Comparison of ENCODE assay signal across 10 mouse cellular contexts in the genomic region with DNA sequence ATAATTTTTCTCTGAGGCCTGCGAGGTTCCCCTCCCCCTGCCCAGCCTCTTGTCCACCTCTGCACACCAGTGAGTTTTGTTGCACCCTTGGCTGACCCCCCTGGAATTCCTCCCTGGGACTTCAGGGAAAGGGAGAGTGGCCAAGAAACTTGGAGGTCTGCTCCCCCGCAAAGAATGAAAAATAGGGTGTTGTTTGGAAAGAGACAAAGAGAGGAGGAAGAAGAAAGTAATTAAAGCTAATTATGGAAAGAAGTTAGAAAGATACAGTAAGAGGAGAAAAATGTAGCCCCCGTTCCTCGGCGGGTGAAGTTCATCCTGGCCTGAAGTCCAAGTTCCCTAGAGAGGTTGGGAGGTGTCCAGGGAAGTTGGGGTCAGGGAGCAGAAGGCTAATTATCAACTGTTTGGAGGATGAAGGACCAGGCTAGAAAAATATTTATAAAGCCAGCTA.
A peak's percentile ranks its signal among the peaks of the same experiment; 100 is the strongest.
DNase-seq lines count a peak whose midpoint lies in the region; ATAC-seq and TF ChIP-seq lines count a peak whose summit lies in the region.
"Had no signal": no experiment of that assay in that cellular context is flagged by ENCODE, and none has a peak within 500 bp of the region (broad histone marks: within the 10 kb centered on the region; RNA-seq: fewer than 3 reads in every experiment).

No protein-coding gene starts in this region.

- TF ChIP-seq POLR2A in lung, adult 2 months (IDR thresholded peaks at IDR 0.05; ENCODE audit: borderline replicate concordance, extremely low read depth, low read depth, low read length): no peak

- peak; percentile 26 for DNase-seq in adrenal gland, postnatal 14 days
- DNase-seq in adrenal gland, adult 8-10 months: no peak
- no peak for DNase-seq in lung, adult 2 months
- peak; percentile 86 to 92 for DNase-seq in kidney, postnatal 4 days
- DNase-seq in right cerebral cortex, adult 2 months (ENCODE audit: low spot score in 2 of 2): no peak
- DNase-seq in limb, embryonic 10.5 days (ENCODE audit: low spot score): no peak

- H3K27me3 ChIP-seq in lung, embryonic 15.5 days: no peaks in the 10 kb centered on the region
- H3K27me3 ChIP-seq in stomach, embryonic 16.5 days (ENCODE audit: control insufficient read depth, insufficient read depth, low read length): no peaks in the 10 kb centered on the region
- H3K27me3 ChIP-seq in limb, embryonic 10.5 days (ENCODE audit: low read depth, poor library complexity, severe bottlenecking): no peaks in the 10 kb centered on the region
- H3K27me3 ChIP-seq: limb, embryonic 15.5 days had no signal

- no peaks in the 10 kb centered on the region for H3K9me3 ChIP-seq in lung, embryonic 15.5 days
- no peaks in the 10 kb centered on the region for H3K9me3 ChIP-seq in stomach, embryonic 16.5 days (replicated peaks; ENCODE audit: control insufficient read depth, low read length)
- H3K9me3 ChIP-seq in limb, embryonic 10.5 days (replicated peaks): no peaks in the 10 kb centered on the region
- H3K9me3 ChIP-seq: limb, embryonic 15.5 days had no signal

- H3K4me1 ChIP-seq in lung, embryonic 15.5 days: peaks cover 14% of the 10 kb centered on the region
- H3K4me1 ChIP-seq in lung, adult 2 months (ENCODE audit: control insufficient read depth, insufficient read depth, low read length): no peaks in the 10 kb centered on the region; the same call in 1 of the 2 replicates
- H3K4me1 ChIP-seq in stomach, embryonic 16.5 days (ENCODE audit: control insufficient read depth, insufficient read depth, low read length): peaks cover 13% of the 10 kb centered on the region
- peaks cover 8% of the 10 kb centered on the region for H3K4me1 ChIP-seq in limb, embryonic 10.5 days

- 30% methylated on average over 5 of the region's 5 CpGs for WGBS in lung, embryonic 15.5 days
- WGBS in lung, adult 2 months: 26% methylated on average over 5 of the region's 5 CpGs
- 34% methylated on average over 5 of the region's 5 CpGs for WGBS in stomach, embryonic 16.5 days
- WGBS in limb, embryonic 10.5 days: 85% methylated on average over 5 of the region's 5 CpGs

- peak overlapping the region; percentile 92 for H3K27ac ChIP-seq in lung, embryonic 15.5 days
- peak overlapping the region; percentile 70 for H3K27ac ChIP-seq in stomach, embryonic 16.5 days (ENCODE audit: low read length)
- H3K27ac ChIP-seq in limb, embryonic 10.5 days: no peak overlapping the region
- H3K27ac ChIP-seq: hindbrain, embryonic 14.5 days; limb, embryonic 15.5 days had no signal

- no peaks in the 10 kb centered on the region for H3K36me3 ChIP-seq in lung, embryonic 15.5 days
- no peaks in the 10 kb centered on the region for H3K36me3 ChIP-seq in stomach, embryonic 16.5 days (ENCODE audit: control insufficient read depth, insufficient read depth, low read length)
- H3K36me3 ChIP-seq in limb, embryonic 10.5 days: no peaks in the 10 kb centered on the region
- H3K36me3 ChIP-seq: limb, embryonic 15.5 days had no signal

- no peak for TF ChIP-seq CTCF in lung, adult 2 months (IDR thresholded peaks at IDR 0.05; ENCODE audit: insufficient read depth, low read length)

- H3K4me3 ChIP-seq in lung, embryonic 15.5 days: no peak overlapping the region
- no peak overlapping the region for H3K4me3 ChIP-seq in lung, adult 2 months (replicated peaks; ENCODE audit: extremely low read depth, low read depth, low read length)
- H3K4me3 ChIP-seq in stomach, embryonic 16.5 days (replicated peaks; ENCODE audit: low read length): no peak overlapping the region
- no peak overlapping the region for H3K4me3 ChIP-seq in limb, embryonic 10.5 days
- H3K4me3 ChIP-seq: limb, embryonic 15.5 days had no signal

- H3K4me2 ChIP-seq in lung, embryonic 15.5 days: no peak overlapping the region
- H3K4me2 ChIP-seq in stomach, embryonic 16.5 days (ENCODE audit: low read depth, low read length): no peak overlapping the region
- H3K4me2 ChIP-seq: hindbrain, embryonic 14.5 days; limb, embryonic 15.5 days had no signal

- H3K9ac ChIP-seq in lung, embryonic 15.5 days: no peak overlapping the region
- no peak overlapping the region for H3K9ac ChIP-seq in stomach, embryonic 16.5 days (ENCODE audit: low read length)
- H3K9ac ChIP-seq: hindbrain, embryonic 14.5 days; limb, embryonic 15.5 days had no signal

- ATAC-seq in lung, embryonic 15.5 days (ENCODE audit: borderline replicate concordance, extremely low read depth, low FRiP score, low TSS enrichment): peak; percentile 89
- peak; percentile 38 for ATAC-seq in stomach, embryonic 16.5 days (ENCODE audit: insufficient read depth, low FRiP score)

Comparison
In these comparisons a context has a peak if more than half of its experiments do, and no peak if none do; other contexts are left out.
1. DNase-seq: peak in adrenal gland, postnatal 14 days (single experiment) and kidney, postnatal 4 days (2 of 2); none in adrenal gland, adult 8-10 months (single experiment), lung, adult 2 months (single experiment), right cerebral cortex, adult 2 months (0 of 2) and limb, embryonic 10.5 days (single experiment).